Mouse (Mus musculus) adrenal gland, postnatal 14 days (tissue): ENCODE data around the gene Ank. TPM values are rescaled to one million over a fixed set of nuclear protein-coding genes. Genes with fewer than 3 reads are reported as not detected.
A peak's percentile ranks its signal among the peaks of the same experiment; 100 is the strongest.

Experiments
- DNase-seq: peaks from one replicate; pipeline ENCODE4 v3.0.0; 2021; ENCODE audit warnings: mixed read lengths
- total RNA-seq: library from RNA; stranded (reverse); gene quantifications from 2 replicates; pipeline ENCODE4 v1.2.3, GENCODE M21; 2021

Ank gene
- total RNA-seq, 1 experiment from 2014 or later = 34.6 TPM

GRCm38 (mm10) chr15:27497300-27497997 is 31.0 kb downstream of the Ank start:
- DNase-seq = no peak

GRCm38 (mm10) chr15:27498078-27498477 is 31.6 kb downstream of the Ank start:
- DNase-seq = no peak

- no peak for DNase-seq
Measured at GRCm38 (mm10) chr15:27500390-27500789, 33.9 kb downstream of the Ank start.

GRCm38 (mm10) chr15:27502338-27502737 is 35.9 kb downstream of the Ank start:
- no peak for DNase-seq

GRCm38 (mm10) chr15:27503221-27503620 is 36.7 kb downstream of the Ank start:
- DNase-seq = peak; percentile 30

GRCm38 (mm10) chr15:27503801-27504730 is 37.6 kb downstream of the Ank start:
- no peak for DNase-seq

- DNase-seq = peak; percentile 17
Measured at GRCm38 (mm10) chr15:27506127-27506886, 39.8 kb downstream of the Ank start.

GRCm38 (mm10) chr15:27506893-27507596 is 40.6 kb downstream of the Ank start:
- no peak for DNase-seq

GRCm38 (mm10) chr15:27508169-27508568 is 41.7 kb downstream of the Ank start:
- DNase-seq = no peak

GRCm38 (mm10) chr15:27508982-27509381 is 42.5 kb downstream of the Ank start:
- no peak for DNase-seq

- DNase-seq = no peak
Measured at GRCm38 (mm10) chr15:27516927-27517326, 50.5 kb downstream of the Ank start.

GRCm38 (mm10) chr15:27518026-27518425 is 51.5 kb downstream of the Ank start:
- no peak for DNase-seq

GRCm38 (mm10) chr15:27519857-27520256 is 53.4 kb downstream of the Ank start:
- no peak for DNase-seq

GRCm38 (mm10) chr15:27525233-27526005 is 58.9 kb downstream of the Ank start:
- DNase-seq = peak; percentile 72

GRCm38 (mm10) chr15:27528896-27529295 is 62.4 kb downstream of the Ank start:
- DNase-seq = no peak

- DNase-seq = no peak
Measured at GRCm38 (mm10) chr15:27530023-27530422, 63.5 kb downstream of the Ank start.

GRCm38 (mm10) chr15:27533036-27533435 is 66.6 kb downstream of the Ank start:
- DNase-seq = no peak

GRCm38 (mm10) chr15:27535681-27536080 is 69.2 kb downstream of the Ank start:
- no peak for DNase-seq

GRCm38 (mm10) chr15:27536186-27536585 is 69.7 kb downstream of the Ank start:
- no peak for DNase-seq

- no peak for DNase-seq
Measured at GRCm38 (mm10) chr15:27536771-27537170, 70.3 kb downstream of the Ank start.
